In genomic region chr10:79942988-79943387, GRCm38 (mm10) we compare ENCODE assay signal across 18 mouse cellular contexts. TPM values are rescaled to one million over a fixed set of nuclear protein-coding genes. Genes with fewer than 3 reads are reported as not detected.
DNase-seq lines count a peak whose midpoint lies in the region; ATAC-seq and TF ChIP-seq lines count a peak whose summit lies in the region.
"Had no signal": no experiment of that assay in that cellular context is flagged by ENCODE, and none has a peak within 500 bp of the region (broad histone marks: within the 10 kb centered on the region; RNA-seq: fewer than 3 reads in every experiment).

No protein-coding gene starts in this region.

- no peak for TF ChIP-seq CTCF in forebrain, postnatal 0 days (IDR thresholded peaks at IDR 0.05; ENCODE audit: low read depth)
- no peak for TF ChIP-seq CTCF in kidney, postnatal 0 days (IDR thresholded peaks at IDR 0.05; ENCODE audit: low read depth)
- no peak for TF ChIP-seq CTCF in lung, adult 2 months (IDR thresholded peaks at IDR 0.05; ENCODE audit: insufficient read depth, low read length)

- 84% methylated on average over 1 of the region's 1 CpGs for WGBS in forebrain, embryonic 10.5 days
- 93% methylated on average over 1 of the region's 1 CpGs for WGBS in forebrain, postnatal 0 days
- 94% methylated on average over 1 of the region's 1 CpGs for WGBS in kidney, postnatal 0 days
- 97% methylated on average over 1 of the region's 1 CpGs for WGBS in limb, embryonic 12.5 days
- WGBS in stomach, embryonic 15.5 days = 79% methylated on average over 1 of the region's 1 CpGs
- 91% methylated on average over 1 of the region's 1 CpGs for WGBS in lung, adult 2 months

- H3K4me2 ChIP-seq in forebrain, postnatal 0 days (ENCODE audit: low read depth) = no peak overlapping the region
- no peak overlapping the region for H3K4me2 ChIP-seq in kidney, postnatal 0 days (ENCODE audit: low read length)
- H3K4me2 ChIP-seq in limb, embryonic 12.5 days = no peak overlapping the region
- no peak overlapping the region for H3K4me2 ChIP-seq in stomach, embryonic 15.5 days
- H3K4me2 ChIP-seq: hindbrain, embryonic 15.5 days; neural tube, embryonic 13.5 days had no signal

- peaks cover 75% of the 10 kb centered on the region for H3K4me1 ChIP-seq in forebrain, embryonic 10.5 days
- no peaks in the 10 kb centered on the region for H3K4me1 ChIP-seq in forebrain, postnatal 0 days (ENCODE audit: insufficient read depth)
- peaks cover 33% of the 10 kb centered on the region; the same call in 1 of the 2 replicates for H3K4me1 ChIP-seq in kidney, postnatal 0 days (replicated peaks; ENCODE audit: insufficient read depth, low read length)
- H3K4me1 ChIP-seq in limb, embryonic 12.5 days (replicated peaks) = peaks cover 57% of the 10 kb centered on the region
- peaks cover 42% of the 10 kb centered on the region for H3K4me1 ChIP-seq in stomach, embryonic 15.5 days
- peaks cover 5% of the 10 kb centered on the region for H3K4me1 ChIP-seq in lung, adult 2 months (ENCODE audit: control insufficient read depth, insufficient read depth, low read length)

- H3K27me3 ChIP-seq in forebrain, embryonic 10.5 days (ENCODE audit: poor library complexity, severe bottlenecking) = no peaks in the 10 kb centered on the region
- H3K27me3 ChIP-seq in forebrain, postnatal 0 days (ENCODE audit: insufficient read depth, low read length) = no peaks in the 10 kb centered on the region
- no peaks in the 10 kb centered on the region for H3K27me3 ChIP-seq in kidney, postnatal 0 days (ENCODE audit: insufficient read depth, low read length)
- H3K27me3 ChIP-seq in limb, embryonic 12.5 days = no peaks in the 10 kb centered on the region
- no peaks in the 10 kb centered on the region for H3K27me3 ChIP-seq in stomach, embryonic 15.5 days (replicated peaks)
- H3K27me3 ChIP-seq: hindbrain, embryonic 15.5 days; neural tube, embryonic 13.5 days had no signal

- no peak for ATAC-seq in forebrain, postnatal 0 days
- ATAC-seq in kidney, postnatal 0 days (replicated peaks; ENCODE audit: low FRiP score, low read depth) = no peak
- ATAC-seq in limb, embryonic 12.5 days (ENCODE audit: insufficient number of reproducible peaks, insufficient read depth, low FRiP score, low TSS enrichment, low read depth) = no peak
- ATAC-seq in stomach, embryonic 15.5 days (ENCODE audit: insufficient read depth, low FRiP score, low read depth) = no peak
- ATAC-seq: forebrain, embryonic 14.5 days had no signal

- H3K9ac ChIP-seq in forebrain, postnatal 0 days = no peak overlapping the region
- H3K9ac ChIP-seq in kidney, postnatal 0 days (ENCODE audit: low read depth, low read length) = no peak overlapping the region
- no peak overlapping the region for H3K9ac ChIP-seq in limb, embryonic 12.5 days (replicated peaks)
- no peak overlapping the region for H3K9ac ChIP-seq in stomach, embryonic 15.5 days
- H3K9ac ChIP-seq: hindbrain, embryonic 15.5 days; neural tube, embryonic 13.5 days had no signal

- peak overlapping the region; percentile 85; the same call in 1 of the 2 replicates for H3K27ac ChIP-seq in forebrain, embryonic 10.5 days
- no peak overlapping the region for H3K27ac ChIP-seq in forebrain, postnatal 0 days (ENCODE audit: low read depth, low read length)
- H3K27ac ChIP-seq in kidney, postnatal 0 days = peak overlapping the region; percentile 43
- H3K27ac ChIP-seq in limb, embryonic 12.5 days = peak overlapping the region; percentile 89; the same call in 1 of the 2 replicates
- H3K27ac ChIP-seq in stomach, embryonic 15.5 days = peak overlapping the region; percentile 86
- H3K27ac ChIP-seq: hindbrain, embryonic 15.5 days; neural tube, embryonic 13.5 days had no signal

- peaks cover 61% of the 10 kb centered on the region for H3K36me3 ChIP-seq in forebrain, embryonic 10.5 days (replicated peaks)
- no peaks in the 10 kb centered on the region for H3K36me3 ChIP-seq in forebrain, postnatal 0 days (ENCODE audit: insufficient read depth)
- no peaks in the 10 kb centered on the region for H3K36me3 ChIP-seq in kidney, postnatal 0 days (ENCODE audit: insufficient read depth, low read length)
- peaks cover 71% of the 10 kb centered on the region for H3K36me3 ChIP-seq in limb, embryonic 12.5 days
- H3K36me3 ChIP-seq in stomach, embryonic 15.5 days = peaks cover 5% of the 10 kb centered on the region

- H3K9me3 ChIP-seq in forebrain, embryonic 10.5 days = no peaks in the 10 kb centered on the region
- H3K9me3 ChIP-seq in forebrain, postnatal 0 days (ENCODE audit: low read length) = no peaks in the 10 kb centered on the region
- no peaks in the 10 kb centered on the region for H3K9me3 ChIP-seq in kidney, postnatal 0 days (replicated peaks; ENCODE audit: low read length)
- no peaks in the 10 kb centered on the region for H3K9me3 ChIP-seq in limb, embryonic 12.5 days
- no peaks in the 10 kb centered on the region for H3K9me3 ChIP-seq in stomach, embryonic 15.5 days
- H3K9me3 ChIP-seq: hindbrain, embryonic 15.5 days; neural tube, embryonic 13.5 days had no signal

- TF ChIP-seq POLR2A in lung, adult 2 months (IDR thresholded peaks at IDR 0.05; ENCODE audit: borderline replicate concordance, extremely low read depth, low read depth, low read length) = no peak

- no peak for DNase-seq in forebrain, embryonic 10.5 days (ENCODE audit: extremely low spot score, low spot score)
- DNase-seq in forebrain, postnatal 0 days = no peak
- DNase-seq in kidney, postnatal 0 days (ENCODE audit: low spot score) = no peak
- no peak for DNase-seq in kidney, adult 18-20 months
- no peak for DNase-seq in adrenal gland, adult 18-20 months (ENCODE audit: low spot score in 2 of 2)
- no peak for DNase-seq in lung, adult 2 months
- DNase-seq: cerebellum, adult 8-10 months; layer of hippocampus, postnatal 36 days; left cerebral cortex, postnatal 4 days; lung, postnatal 10 days; retina, postnatal 1 day had no signal

- H3K4me3 ChIP-seq in forebrain, embryonic 10.5 days = no peak overlapping the region; the same call in 1 of the 2 replicates
- H3K4me3 ChIP-seq in forebrain, postnatal 0 days (ENCODE audit: low read depth, low read length) = no peak overlapping the region
- H3K4me3 ChIP-seq in kidney, postnatal 0 days (replicated peaks; ENCODE audit: low read depth, low read length) = no peak overlapping the region
- no peak overlapping the region for H3K4me3 ChIP-seq in limb, embryonic 12.5 days (replicated peaks)
- no peak overlapping the region for H3K4me3 ChIP-seq in stomach, embryonic 15.5 days (replicated peaks)
- no peak overlapping the region for H3K4me3 ChIP-seq in lung, adult 2 months (replicated peaks; ENCODE audit: extremely low read depth, low read depth, low read length)
- H3K4me3 ChIP-seq: hindbrain, embryonic 15.5 days; neural tube, embryonic 13.5 days had no signal

RNA-seq across cellular contexts. Expression of gene Arid3a, which starts 16.1 kb away (rescaled TPM):
- polyA plus RNA-seq in forebrain, embryonic 10.5 days (2016; fragmentation: Nextera tagmentation; extraction: Ambion mirVana) = 12.5 and 13.0 TPM in 2 replicates
- total RNA-seq in forebrain, postnatal 0 days (2014; rRNA removed) = 7.1 and 7.9 TPM in 2 replicates
- polyA plus RNA-seq in forebrain, postnatal 0 days (2015; fragmentation: Nextera tagmentation; extraction: Ambion mirVana) = 1.0 and 2.1 TPM in 2 replicates
- 4.1 and 4.5 TPM in 2 replicates for polyA plus RNA-seq in kidney, postnatal 0 days (2015; fragmentation: Nextera tagmentation; extraction: Ambion mirVana)
- 8.4 and 8.6 TPM in 2 replicates for polyA plus RNA-seq in limb, embryonic 12.5 days (2016; fragmentation: Nextera tagmentation; extraction: Ambion mirVana)
- 9.8 and 10.0 TPM in 2 replicates for polyA plus RNA-seq in stomach, embryonic 15.5 days (2015; fragmentation: Nextera tagmentation; extraction: Ambion mirVana)
- 1 to 10 TPM; 3.6 to 4.3 TPM for total RNA-seq in adrenal gland, adult 18-20 months (2021)
- polyA plus RNA-seq in lung, adult 2 months (2012; rRNA removed) = 7.8 and 8.6 TPM in 2 replicates

RNA-seq across cellular contexts. Expression of gene Wdr18, which starts 17.0 kb away (rescaled TPM):
- polyA plus RNA-seq in forebrain, embryonic 10.5 days (2016; fragmentation: Nextera tagmentation; extraction: Ambion mirVana) = 165 and 167 TPM in 2 replicates
- 58.2 and 84.6 TPM in 2 replicates for total RNA-seq in forebrain, postnatal 0 days (2014; rRNA removed)
- polyA plus RNA-seq in forebrain, postnatal 0 days (2015; fragmentation: Nextera tagmentation; extraction: Ambion mirVana) = 91.9 and 107 TPM in 2 replicates
- polyA plus RNA-seq in kidney, postnatal 0 days (2015; fragmentation: Nextera tagmentation; extraction: Ambion mirVana) = 78.9 and 81.9 TPM in 2 replicates
- 120 and 122 TPM in 2 replicates for polyA plus RNA-seq in limb, embryonic 12.5 days (2016; fragmentation: Nextera tagmentation; extraction: Ambion mirVana)
- polyA plus RNA-seq in stomach, embryonic 15.5 days (2015; fragmentation: Nextera tagmentation; extraction: Ambion mirVana) = 86.0 and 86.2 TPM in 2 replicates
- total RNA-seq in adrenal gland, adult 18-20 months (2021) = 10 to 100 TPM; 37.2 to 40.1 TPM
- polyA plus RNA-seq in lung, adult 2 months (2012; rRNA removed) = 33.5 and 35.5 TPM in 2 replicates

RNA-seq across cellular contexts. Expression of gene R3hdm4, which starts 22.0 kb away (rescaled TPM):
- 112 and 116 TPM in 2 replicates for polyA plus RNA-seq in forebrain, embryonic 10.5 days (2016; fragmentation: Nextera tagmentation; extraction: Ambion mirVana)
- 117 and 129 TPM in 2 replicates for total RNA-seq in forebrain, postnatal 0 days (2014; rRNA removed)
- polyA plus RNA-seq in forebrain, postnatal 0 days (2015; fragmentation: Nextera tagmentation; extraction: Ambion mirVana) = 282 and 333 TPM in 2 replicates
- polyA plus RNA-seq in kidney, postnatal 0 days (2015; fragmentation: Nextera tagmentation; extraction: Ambion mirVana) = 120 and 137 TPM in 2 replicates
- polyA plus RNA-seq in limb, embryonic 12.5 days (2016; fragmentation: Nextera tagmentation; extraction: Ambion mirVana) = 149 and 161 TPM in 2 replicates
- polyA plus RNA-seq in stomach, embryonic 15.5 days (2015; fragmentation: Nextera tagmentation; extraction: Ambion mirVana) = 137 and 140 TPM in 2 replicates
- 100 to 1,000 TPM in 1 of 2 experiments, 10 to 100 TPM in 1; 92.0 to 107 TPM for total RNA-seq in adrenal gland, adult 18-20 months (2021)
- 129 and 162 TPM in 2 replicates for polyA plus RNA-seq in lung, adult 2 months (2012; rRNA removed)

RNA-seq across cellular contexts. Expression of gene Kiss1r, which starts 26.2 kb away (rescaled TPM):
- 0.28 and 0.48 TPM in 2 replicates for polyA plus RNA-seq in forebrain, embryonic 10.5 days (2016; fragmentation: Nextera tagmentation; extraction: Ambion mirVana)
- total RNA-seq in forebrain, postnatal 0 days (2014; rRNA removed) = 4.2 and 5.4 TPM in 2 replicates
- polyA plus RNA-seq in forebrain, postnatal 0 days (2015; fragmentation: Nextera tagmentation; extraction: Ambion mirVana) = 3.4 and 3.6 TPM in 2 replicates
- 1.6 and 1.8 TPM in 2 replicates for polyA plus RNA-seq in kidney, postnatal 0 days (2015; fragmentation: Nextera tagmentation; extraction: Ambion mirVana)
- 1.1 and 1.2 TPM in 2 replicates for polyA plus RNA-seq in limb, embryonic 12.5 days (2016; fragmentation: Nextera tagmentation; extraction: Ambion mirVana)
- polyA plus RNA-seq in stomach, embryonic 15.5 days (2015; fragmentation: Nextera tagmentation; extraction: Ambion mirVana) = 0.83 and 0.94 TPM in 2 replicates
- total RNA-seq in adrenal gland, adult 18-20 months (2021) = 1 to 10 TPM; 1.0 to 2.2 TPM
- 20.9 and 24.4 TPM in 2 replicates for polyA plus RNA-seq in lung, adult 2 months (2012; rRNA removed)

RNA-seq across cellular contexts. Expression of gene Grin3b, which starts 27.5 kb away (rescaled TPM):
- 0.20 and 0.31 TPM in 2 replicates for polyA plus RNA-seq in forebrain, embryonic 10.5 days (2016; fragmentation: Nextera tagmentation; extraction: Ambion mirVana)
- 0.14 and 0.15 TPM in 2 replicates for total RNA-seq in forebrain, postnatal 0 days (2014; rRNA removed)
- 0.09 and 0.18 TPM in 2 replicates for polyA plus RNA-seq in forebrain, postnatal 0 days (2015; fragmentation: Nextera tagmentation; extraction: Ambion mirVana)
- 0.17 and 0.20 TPM in 2 replicates for polyA plus RNA-seq in kidney, postnatal 0 days (2015; fragmentation: Nextera tagmentation; extraction: Ambion mirVana)
- polyA plus RNA-seq in limb, embryonic 12.5 days (2016; fragmentation: Nextera tagmentation; extraction: Ambion mirVana) = 0.54 and 0.68 TPM in 2 replicates
- polyA plus RNA-seq in stomach, embryonic 15.5 days (2015; fragmentation: Nextera tagmentation; extraction: Ambion mirVana) = 0.27 and 0.34 TPM in 2 replicates
- under 1 TPM in 1 of 2 experiments, not detected in 1; 0.19 TPM for total RNA-seq in adrenal gland, adult 18-20 months (2021)
- 0.33 TPM in 1 of 2 replicates, not detected in the other for polyA plus RNA-seq in lung, adult 2 months (2012; rRNA removed)
- total RNA-seq: megakaryocyte-erythroid progenitor cell, adult 5-6 weeks had no signal
- polyA plus RNA-seq: urinary bladder, adult 2 months had no signal
